Mouse (Mus musculus) midbrain, embryonic 14.5 days (tissue): ENCODE results near the gene Rapgef2. TPM values are rescaled to one million over a fixed set of nuclear protein-coding genes. Genes with fewer than 3 reads are reported as not detected.

Source experiments
- ATAC-seq: fragments of 200-750 bp; cut with Nextera tagmentation; 2 replicates; pipeline ENCODE4 v1.8.0; 2017; ENCODE audit warnings: moderate number of reproducible peaks, moderate library complexity; ENCODE audit not compliant: low FRiP score, low TSS enrichment
- DNase-seq: peaks from one replicate; pipeline ENCODE4 v3.0.0-alpha.2; 2015
- H3K27ac ChIP-seq: fragments of 300-500 bp; sonication (generic); replicated peaks from 2 replicates; pipeline ENCODE4 v1.5.1; 2014; ENCODE audit warnings: mild to moderate bottlenecking, low read depth, low read length, moderate library complexity
- H3K27me3 ChIP-seq: fragments of 300-500 bp; sonication (generic); 2 replicates; pipeline ENCODE4 v1.6.1; 2014; ENCODE audit warnings: low read length, control low read depth, mixed read lengths; ENCODE audit not compliant: control insufficient read depth, insufficient read depth
- H3K36me3 ChIP-seq: fragments of 300-500 bp; sonication (generic); 2 replicates; pipeline ENCODE4 v1.6.1; 2014; ENCODE audit warnings: low read length, control low read depth; ENCODE audit not compliant: control insufficient read depth, insufficient read depth
- H3K4me1 ChIP-seq: fragments of 300-500 bp; sonication (generic); 2 replicates; pipeline ENCODE4 v1.6.1; 2014; ENCODE audit warnings: mild to moderate bottlenecking, antibody characterized with exemption, low read length, control low read depth; ENCODE audit not compliant: control insufficient read depth, insufficient read depth
- H3K4me2 ChIP-seq: fragments of 300-500 bp; sonication (generic); 2 replicates; pipeline ENCODE4 v1.6.1; 2014; ENCODE audit warnings: mild to moderate bottlenecking, low read length, moderate library complexity
- H3K4me3 ChIP-seq: fragments of 300-500 bp; sonication (generic); replicated peaks from 2 replicates; pipeline ENCODE4 v1.5.1; 2014; ENCODE audit warnings: low read depth, low read length
- H3K9ac ChIP-seq: fragments of 300-500 bp; sonication (generic); replicated peaks from 2 replicates; pipeline ENCODE4 v1.6.1; 2014; ENCODE audit warnings: mild to moderate bottlenecking, low read length, moderate library complexity
- H3K9me3 ChIP-seq: fragments of 300-500 bp; sonication (generic); 2 replicates; pipeline ENCODE4 v1.6.1; 2016; ENCODE audit warnings: low read length, control low read depth, mixed read lengths; ENCODE audit not compliant: control insufficient read depth
- WGBS: fragments of 180-500 bp; shearing (Covaris S2); extraction: QIAGEN DNeasy Blood & Tissue Kit; methylation state at CpG from one replicate; pipeline ENCODE4 v1.1.7; 2014; 5-methylcytosine and 5-hydroxymethylcytosine counted together
- polyA plus RNA-seq: library from polyadenylated mRNA; unstranded; fragments of >200 nt; fragmentation: Nextera tagmentation; extraction: Ambion mirVana; gene quantifications from 2 replicates; pipeline ENCODE4 v1.2.1, GENCODE M21; 2014

Gene Rapgef2
- polyA plus RNA-seq, 1 experiment from 2014 or later: 14.8 TPM

DNA sequence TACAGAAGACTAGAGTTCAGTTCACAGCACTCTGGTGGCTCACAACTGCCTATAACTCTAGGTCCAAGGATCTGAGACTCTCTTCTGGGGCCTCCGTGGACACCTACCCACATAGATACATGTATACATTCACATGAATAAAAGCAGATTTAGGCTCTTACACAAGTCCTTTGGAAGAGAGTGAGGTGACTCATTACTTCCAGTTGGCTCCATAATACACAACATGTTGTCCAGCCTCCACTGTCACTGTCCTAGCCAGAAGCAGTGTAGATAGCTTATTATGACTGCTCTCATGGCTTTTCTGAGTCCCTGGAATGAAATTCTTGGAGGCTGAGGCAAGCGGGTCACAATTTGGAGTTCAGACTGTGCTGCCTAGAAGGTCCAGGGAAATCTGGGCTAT, 251.9 kb downstream of the Rapgef2 start:
- Histone ChIP-seq H3K9ac (no peak overlapping the region), H3K9me3 (no peaks in the 10 kb centered on the region), H3K4me3 (no peak overlapping the region), H3K4me2 (no peak overlapping the region), H3K36me3 (no peaks in the 10 kb centered on the region), H3K27me3 (no peaks in the 10 kb centered on the region), H3K27ac (no peak overlapping the region), H3K4me1 (no peaks in the 10 kb centered on the region)
- DNase-seq: no peak
- 92% methylated on average over 2 of the region's 2 CpGs for WGBS
- no peak for ATAC-seq

DNA sequence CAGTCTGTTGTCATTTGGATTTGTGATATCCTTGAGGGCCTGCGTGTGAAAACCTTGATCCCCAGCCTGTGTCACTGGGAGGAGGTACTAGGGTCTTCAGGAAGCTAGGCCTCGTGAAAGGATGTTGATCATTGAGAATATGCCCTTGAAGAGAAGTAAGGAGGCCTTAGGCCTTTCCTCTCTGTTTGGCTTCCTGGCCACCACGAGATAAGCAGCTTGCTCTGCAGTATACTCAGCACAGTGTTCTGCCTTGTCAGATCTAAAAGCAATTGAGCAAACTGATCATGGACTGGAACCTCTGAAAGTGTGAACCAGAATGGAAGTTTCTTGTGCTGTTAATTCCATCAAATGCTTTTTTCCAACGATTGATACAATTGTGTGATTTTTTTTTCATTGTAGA, 255.5 kb downstream of the Rapgef2 start:
- no peaks in the 10 kb centered on the region for H3K27me3 ChIP-seq
- no peak overlapping the region for H3K4me3 ChIP-seq
- ATAC-seq (no peak), DNase-seq (no peak)
- no peaks in the 10 kb centered on the region for H3K36me3 ChIP-seq
- no peak overlapping the region for H3K27ac ChIP-seq
- no peak overlapping the region for H3K4me2 ChIP-seq
- 86% methylated on average over 4 of the region's 4 CpGs for WGBS
- H3K4me1 ChIP-seq: no peaks in the 10 kb centered on the region
- H3K9me3 ChIP-seq: no peaks in the 10 kb centered on the region
- H3K9ac ChIP-seq: no peak overlapping the region

DNA sequence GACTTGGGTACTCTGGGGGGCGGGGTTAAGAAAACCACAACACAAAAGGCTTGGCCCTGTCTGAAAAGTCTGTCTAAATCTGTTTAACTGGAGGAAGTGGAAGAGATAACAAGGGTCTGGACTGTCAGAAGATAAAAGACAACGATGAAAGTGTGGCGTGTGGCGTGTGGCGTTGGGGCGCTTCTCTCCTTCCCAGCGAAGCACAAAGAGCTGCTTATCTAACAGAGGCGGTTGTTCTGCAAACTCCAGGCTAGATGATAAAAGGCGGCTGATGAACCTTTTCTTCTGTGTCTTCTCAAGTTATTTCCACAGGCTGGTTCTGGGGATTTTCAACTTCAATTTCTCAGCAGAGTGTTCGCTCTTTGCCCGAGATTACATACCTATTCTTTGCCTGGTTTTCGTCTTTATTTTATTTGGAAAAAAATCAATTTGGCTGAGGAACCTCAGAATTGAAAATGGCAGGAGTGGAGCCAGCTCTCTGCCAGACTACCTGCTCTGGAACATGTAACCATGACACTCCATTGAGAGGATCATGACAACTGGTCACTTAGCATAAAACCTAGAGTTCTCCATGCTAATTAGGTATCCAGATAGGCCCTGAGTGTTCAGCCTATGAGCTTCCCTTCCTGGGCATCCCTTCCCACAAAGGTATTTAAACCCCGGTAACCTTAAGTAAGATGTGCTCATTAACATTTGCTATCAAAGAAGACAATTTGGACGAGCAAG, 258.0 kb downstream of the Rapgef2 start:
- H3K4me3 ChIP-seq: no peak overlapping the region
- H3K27me3 ChIP-seq: no peaks in the 10 kb centered on the region
- 85% methylated on average over 14 of the region's 14 CpGs for WGBS
- no peak overlapping the region for H3K4me2 ChIP-seq
- DNase-seq: no peak
- H3K9ac ChIP-seq: no peak overlapping the region
- no peak overlapping the region for H3K27ac ChIP-seq
- H3K9me3 ChIP-seq: no peaks in the 10 kb centered on the region
- no peak for ATAC-seq
- no peaks in the 10 kb centered on the region for H3K36me3 ChIP-seq
- peaks cover 11% of the 10 kb centered on the region for H3K4me1 ChIP-seq

DNA sequence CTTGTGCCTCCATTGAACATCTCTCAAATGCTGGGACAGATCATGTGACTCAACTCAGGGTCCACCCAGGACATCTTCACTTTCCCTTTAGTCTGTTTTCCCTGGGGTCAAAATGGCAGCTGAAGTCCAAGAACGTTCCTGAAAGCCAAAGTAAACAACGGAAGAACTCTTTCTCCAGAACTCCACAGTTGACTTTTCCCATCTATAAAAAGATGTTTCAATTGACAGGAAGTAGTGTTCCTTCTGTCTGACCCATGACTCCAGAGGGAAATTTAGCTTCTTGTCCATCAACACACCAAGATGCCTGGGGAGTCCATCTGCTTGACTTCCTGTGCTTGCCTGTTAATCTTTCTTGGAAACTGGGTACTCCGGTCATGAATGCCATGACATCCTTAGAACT, 260.3 kb downstream of the Rapgef2 start:
- H3K4me3 ChIP-seq: no peak overlapping the region
- no peak overlapping the region for H3K9ac ChIP-seq
- peaks cover 13% of the 10 kb centered on the region for H3K4me1 ChIP-seq
- DNase-seq (no peak), ATAC-seq (no peak)
- 96% methylated on average over 3 of the region's 3 CpGs for WGBS
- no peak overlapping the region for H3K4me2 ChIP-seq
- no peak overlapping the region for H3K27ac ChIP-seq
- H3K27me3 ChIP-seq: no peaks in the 10 kb centered on the region
- no peaks in the 10 kb centered on the region for H3K36me3 ChIP-seq
- H3K9me3 ChIP-seq: no peaks in the 10 kb centered on the region

DNA sequence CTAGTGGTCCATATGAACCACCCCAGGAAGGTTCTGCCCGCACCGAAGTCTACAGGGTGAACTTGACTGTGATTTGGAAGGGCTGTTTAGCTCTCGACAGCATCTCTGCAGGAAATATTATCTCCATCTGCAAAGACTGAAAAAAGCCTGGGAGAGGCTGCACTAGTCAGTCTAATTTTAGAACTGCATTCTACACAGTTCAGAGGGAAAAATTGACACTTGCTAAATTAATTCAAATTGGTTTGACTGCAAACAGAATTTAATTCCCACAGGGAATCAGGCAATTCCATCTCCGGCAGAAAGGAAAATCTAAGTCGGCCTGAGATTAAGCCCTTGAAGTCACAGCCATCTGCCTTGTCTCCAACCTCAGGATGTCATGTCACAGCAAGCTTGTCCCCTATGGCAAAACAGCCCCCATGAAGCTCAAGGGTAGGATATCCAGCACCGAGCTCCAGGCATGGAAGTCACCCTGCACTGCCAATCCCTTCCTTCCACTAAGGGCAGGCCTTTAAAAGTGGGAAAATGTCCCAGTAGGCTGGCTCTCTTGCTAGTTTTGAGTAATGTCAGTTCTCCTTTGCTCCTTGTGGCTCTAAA, 262.5 kb downstream of the Rapgef2 start:
- no peaks in the 10 kb centered on the region for H3K27me3 ChIP-seq
- H3K4me1 ChIP-seq: peaks cover 13% of the 10 kb centered on the region
- no peak overlapping the region for H3K9ac ChIP-seq
- no peaks in the 10 kb centered on the region for H3K9me3 ChIP-seq
- WGBS: 52% methylated on average over 6 of the region's 6 CpGs
- no peaks in the 10 kb centered on the region for H3K36me3 ChIP-seq
- no peak overlapping the region for H3K4me2 ChIP-seq
- DNase-seq: peak; percentile 56
- ATAC-seq: no peak
- no peak overlapping the region for H3K4me3 ChIP-seq
- H3K27ac ChIP-seq: peak overlapping the region; percentile 62

DNA sequence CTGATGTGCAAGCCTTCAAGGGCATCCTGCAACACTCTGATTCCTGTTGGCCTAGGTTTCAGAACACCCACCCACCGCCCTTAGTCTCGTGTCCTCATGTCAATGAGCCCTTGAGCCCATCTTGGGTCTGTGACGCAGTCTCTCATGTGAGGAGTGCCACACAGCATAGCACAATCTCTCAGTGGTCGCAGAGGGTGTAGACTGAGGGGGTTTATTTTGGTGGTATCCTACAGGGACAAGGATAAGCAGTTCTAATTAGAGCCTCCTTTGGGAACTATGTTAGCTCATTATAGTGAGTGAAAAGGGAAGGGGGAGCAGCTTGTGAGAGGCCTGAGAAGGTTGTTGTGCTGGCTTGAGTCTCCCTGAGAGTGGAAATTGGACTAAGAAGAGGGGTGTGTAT, 263.6 kb downstream of the Rapgef2 start:
- H3K27me3 ChIP-seq: no peaks in the 10 kb centered on the region
- 76% methylated on average over 4 of the region's 4 CpGs for WGBS
- H3K36me3 ChIP-seq: no peaks in the 10 kb centered on the region
- DNase-seq (no peak), ATAC-seq (no peak)
- H3K9ac ChIP-seq: no peak overlapping the region
- peaks cover 13% of the 10 kb centered on the region for H3K4me1 ChIP-seq
- no peaks in the 10 kb centered on the region for H3K9me3 ChIP-seq
- H3K4me3 ChIP-seq: no peak overlapping the region
- H3K4me2 ChIP-seq: no peak overlapping the region
- H3K27ac ChIP-seq: no peak overlapping the region

DNA sequence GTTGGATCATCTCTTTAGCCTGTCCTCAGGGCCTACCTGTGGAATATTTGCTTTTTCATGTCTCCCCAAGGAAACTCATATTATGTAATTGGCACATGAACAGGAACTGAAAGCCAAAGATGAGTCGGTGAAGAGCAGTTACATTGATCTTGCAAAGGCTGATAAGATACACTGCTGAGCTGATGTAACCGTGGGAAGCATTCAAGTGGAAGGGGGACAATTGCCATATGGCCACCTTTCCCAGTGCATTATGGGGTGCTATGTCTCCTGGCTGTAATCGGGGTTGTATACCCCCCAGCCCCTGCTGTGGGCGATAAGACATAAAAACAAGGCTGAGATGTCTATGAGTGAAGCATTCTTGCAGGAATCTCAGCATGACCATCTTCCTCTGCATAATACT, 268.9 kb downstream of the Rapgef2 start:
- H3K9ac ChIP-seq: no peak overlapping the region
- DNase-seq (no peak), ATAC-seq (no peak)
- no peaks in the 10 kb centered on the region for H3K9me3 ChIP-seq
- no peak overlapping the region for H3K4me3 ChIP-seq
- no peaks in the 10 kb centered on the region for H3K27me3 ChIP-seq
- H3K4me2 ChIP-seq: no peak overlapping the region
- H3K4me1 ChIP-seq: no peaks in the 10 kb centered on the region
- WGBS: 91% methylated on average over 4 of the region's 4 CpGs
- no peak overlapping the region for H3K27ac ChIP-seq
- no peaks in the 10 kb centered on the region for H3K36me3 ChIP-seq

DNA sequence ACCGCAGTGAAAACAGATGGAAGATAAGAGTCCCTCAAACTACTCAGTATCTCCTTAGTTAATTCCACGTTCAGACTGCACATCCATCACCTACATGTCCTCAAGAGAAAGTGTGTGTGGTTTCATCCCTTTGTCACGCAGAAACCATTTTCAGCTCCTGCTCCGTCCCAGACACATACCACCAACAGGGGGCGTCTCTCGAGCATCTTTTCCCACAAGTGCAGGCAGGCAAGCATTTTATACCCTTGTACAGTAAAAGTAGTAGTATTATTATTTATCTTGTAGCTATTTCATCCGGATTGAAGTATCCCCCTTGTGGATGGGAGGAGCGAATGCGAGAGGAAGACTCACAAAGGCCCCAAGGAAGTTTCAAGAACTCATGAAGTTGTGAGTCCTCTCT, 269.5 kb downstream of the Rapgef2 start:
- Histone ChIP-seq H3K36me3 (no peaks in the 10 kb centered on the region), H3K27ac (no peak overlapping the region), H3K9me3 (no peaks in the 10 kb centered on the region), H3K4me3 (no peak overlapping the region), H3K4me2 (no peak overlapping the region), H3K27me3 (no peaks in the 10 kb centered on the region), H3K9ac (no peak overlapping the region), H3K4me1 (no peaks in the 10 kb centered on the region)
- ATAC-seq (no peak), DNase-seq (no peak)
- 87% methylated on average over 9 of the region's 9 CpGs for WGBS
